Mouse (Mus musculus) bone marrow macrophage, adult 2 months (primary cell): ENCODE data around the gene Tbccd1. TPM values are rescaled to one million over a fixed set of nuclear protein-coding genes. Genes with fewer than 3 reads are reported as not detected.

Source experiments
- H3K27ac ChIP-seq: 2 replicates; pipeline ENCODE4 v1.5.1; 2012; ENCODE audit warnings: low read depth, low read length; ENCODE audit not compliant: insufficient read depth
- H3K4me1 ChIP-seq: 2 replicates; pipeline ENCODE4 v1.6.1; 2012; ENCODE audit warnings: low read length; ENCODE audit not compliant: control insufficient read depth, insufficient read depth
- H3K4me3 ChIP-seq: 2 replicates; pipeline ENCODE4 v1.5.1; 2012; ENCODE audit warnings: mild to moderate bottlenecking, low read length, moderate library complexity; ENCODE audit not compliant: insufficient read depth
- CTCF ChIP-seq: IDR thresholded peaks from 2 replicates; pipeline ENCODE4 v1.5.1; 2012; ENCODE audit warnings: low read depth, mild to moderate bottlenecking, low read length, moderate library complexity
- POLR2A ChIP-seq: IDR thresholded peaks from 2 replicates; pipeline ENCODE4 v1.6.1; 2012; ENCODE audit warnings: mild to moderate bottlenecking, low read depth, low read length, borderline replicate concordance
- polyA plus RNA-seq: library from polyadenylated mRNA; stranded (reverse); fragments of >200 nt; gene quantifications from 2 replicates; pipeline ENCODE4 v1.2.4, GENCODE M21; 2012; ENCODE audit not compliant: missing spikeins, insufficient read depth, insufficient read length

Gene Tbccd1
- polyA plus RNA-seq, 1 experiment: 16.1 TPM

- no peak overlapping the region for H3K4me3 ChIP-seq
- no peak for TF ChIP-seq POLR2A
- TF ChIP-seq CTCF: no peak
Observed at GRCm38 (mm10) chr16:22832932-22833525, 24.4 kb downstream of the Tbccd1 start.

GRCm38 (mm10) chr16:22820731-22821130 is 36.7 kb downstream of the Tbccd1 start:
- Histone ChIP-seq H3K4me3 (no peak overlapping the region), H3K4me1 (no peaks in the 10 kb centered on the region), H3K27ac (no peak overlapping the region)
- TF ChIP-seq POLR2A (no peak), CTCF (no peak)

More at GRCm38 (mm10) chr16:22832932-22833525, 24.4 kb downstream of the Tbccd1 start:
- Histone ChIP-seq H3K27ac (no peak overlapping the region), H3K4me1 (no peaks in the 10 kb centered on the region)

GRCm38 (mm10) chr16:22811477-22811876 is 46.0 kb downstream of the Tbccd1 start, which contains the start of gene Crygs:
Crygs (minus strand) TSS chr16:22811577.
- Histone ChIP-seq H3K4me3 (no peak within 1 kb of the TSS), H3K27ac (no peak within 1 kb of the TSS), H3K4me1 (no peaks in the 10 kb centered on the region)
- TF ChIP-seq POLR2A (no peak), CTCF (no peak)

GRCm38 (mm10) chr16:22807468-22808070 is 49.9 kb downstream of the Tbccd1 start:
- no peak overlapping the region for H3K27ac ChIP-seq
- no peak overlapping the region for H3K4me3 ChIP-seq
- no peaks in the 10 kb centered on the region for H3K4me1 ChIP-seq
- TF ChIP-seq CTCF (no peak), POLR2A (no peak)

GRCm38 (mm10) chr16:22802786-22803185 is 54.7 kb downstream of the Tbccd1 start:
- Histone ChIP-seq H3K4me3 (no peak overlapping the region), H3K4me1 (peaks cover 12% of the 10 kb centered on the region), H3K27ac (no peak overlapping the region)
- no peak for TF ChIP-seq POLR2A
- no peak for TF ChIP-seq CTCF

- Histone ChIP-seq H3K27ac (no peak overlapping the region), H3K4me1 (peaks cover 12% of the 10 kb centered on the region), H3K4me3 (no peak overlapping the region)
- TF ChIP-seq CTCF (no peak), POLR2A (no peak)
Observed at GRCm38 (mm10) chr16:22800849-22801109, 56.7 kb downstream of the Tbccd1 start.

- TF ChIP-seq CTCF (no peak), POLR2A (no peak)
- Histone ChIP-seq H3K27ac (no peak overlapping the region), H3K4me3 (no peak overlapping the region), H3K4me1 (peaks cover 12% of the 10 kb centered on the region)
Observed at GRCm38 (mm10) chr16:22800026-22800848, 57.2 kb downstream of the Tbccd1 start.

- H3K27ac ChIP-seq: no peak overlapping the region
- H3K4me3 ChIP-seq: no peak overlapping the region
- peaks cover 12% of the 10 kb centered on the region for H3K4me1 ChIP-seq
- TF ChIP-seq CTCF (no peak), POLR2A (no peak)
Observed at GRCm38 (mm10) chr16:22798520-22798919, 58.9 kb downstream of the Tbccd1 start.

- Histone ChIP-seq H3K27ac (no peak overlapping the region), H3K4me1 (peaks cover 12% of the 10 kb centered on the region), H3K4me3 (no peak overlapping the region)
- TF ChIP-seq POLR2A: no peak
- no peak for TF ChIP-seq CTCF
Observed at GRCm38 (mm10) chr16:22797521-22797920, 59.9 kb downstream of the Tbccd1 start.

GRCm38 (mm10) chr16:22795497-22795896 is 62.0 kb downstream of the Tbccd1 start:
- TF ChIP-seq CTCF: no peak
- TF ChIP-seq POLR2A: no peak
- no peak overlapping the region for H3K27ac ChIP-seq
- peaks cover 7% of the 10 kb centered on the region for H3K4me1 ChIP-seq
- no peak overlapping the region for H3K4me3 ChIP-seq
